Mouse (Mus musculus): ENCODE results near the gene Olfr1446.

Olfr1446 gene

GRCm38 (mm10) chr19:12893424-12893823 is at the start of gene Olfr1446:
Olfr1446 (minus strand) TSS chr19:12893524.
- DNase-seq (ENCODE audit: low spot score) = no peak

- DNase-seq (ENCODE audit: low spot score) = no peak
Observed at GRCm38 (mm10) chr19:12930540-12930939, 37.2 kb upstream of the Olfr1446 start, which contains the start of gene Olfr1449. Olfr1449 (plus strand) TSS chr19:12930840.

GRCm38 (mm10) chr19:12924319-12924718 is 31.0 kb upstream of the Olfr1446 start, which contains the start of gene Olfr1448:
Olfr1448 (minus strand) TSS chr19:12924419.
- no peak for DNase-seq (ENCODE audit: low spot score)

DNA sequence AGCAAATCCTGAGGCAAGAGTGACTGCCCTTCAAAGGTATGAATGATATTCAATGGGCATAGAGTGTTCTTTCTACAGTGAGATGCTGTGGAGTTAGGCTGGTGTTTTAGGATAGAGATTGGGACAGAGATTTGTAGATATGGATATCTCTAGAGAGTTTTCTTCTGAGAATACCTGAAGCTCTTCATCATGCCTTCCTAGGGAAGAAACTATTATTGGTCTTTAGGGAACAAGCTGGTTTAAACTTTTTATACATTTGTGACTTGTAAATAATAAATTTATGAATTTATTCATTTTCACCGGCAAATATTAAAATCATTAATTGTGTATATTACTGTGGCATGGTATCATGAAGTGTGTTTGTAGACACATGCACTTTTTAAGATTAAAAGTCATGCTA is 10.3 kb upstream of the Olfr1446 start, which contains the start of gene Olfr1447:
Gene Olfr1447 (minus strand): TSS at position 101 of the 400 bp plus-strand sequence.
- DNase-seq (ENCODE audit: low spot score) = no peak

GRCm38 (mm10) chr19:12883555-12883954 is 9.8 kb downstream of the Olfr1446 start, which contains the start of gene Olfr1445:
Olfr1445 (plus strand) TSS chr19:12883855.
- DNase-seq (ENCODE audit: low spot score) = no peak

DNA sequence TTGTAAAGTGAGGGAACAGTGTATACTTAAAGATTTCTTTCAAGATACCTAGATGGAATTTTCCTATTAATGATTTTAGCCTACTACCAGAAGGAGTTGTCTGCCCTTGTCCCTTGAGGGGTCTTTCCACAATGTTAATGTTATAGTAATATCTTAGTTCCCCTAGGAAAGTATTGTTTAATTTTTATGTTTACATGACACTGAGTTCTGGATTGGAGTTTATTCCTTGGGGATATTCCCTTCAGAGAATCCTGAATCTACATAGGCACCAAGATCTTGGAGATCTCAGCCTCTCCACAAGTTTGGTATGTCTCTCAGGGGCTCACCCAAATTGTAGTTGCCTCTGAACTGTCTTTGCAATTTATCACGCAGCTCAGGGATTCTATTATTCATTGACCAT is 36.3 kb downstream of the Olfr1446 start, which contains the start of gene Olfr1444:
Gene Olfr1444 (plus strand): TSS at position 301 of the 400 bp plus-strand sequence.
- no peak for DNase-seq (ENCODE audit: low spot score)

GRCm38 (mm10) chr19:12846382-12846781 is 46.9 kb downstream of the Olfr1446 start, which contains the start of gene Gm5244:
Gm5244 (plus strand) TSS chr19:12846682.
- DNase-seq (ENCODE audit: low spot score) = no peak

GRCm38 (mm10) chr19:12838507-12838906 is 54.8 kb downstream of the Olfr1446 start:
- no peak for DNase-seq (ENCODE audit: low spot score)
